Mouse (Mus musculus): Measurements from ENCODE around the gene Lpar6. TPM values are rescaled to one million over a fixed set of nuclear protein-coding genes. Genes with fewer than 3 reads are reported as not detected.

Lpar6 gene
- polyA plus RNA-seq, 1 experiment = 15.0 TPM

DNA sequence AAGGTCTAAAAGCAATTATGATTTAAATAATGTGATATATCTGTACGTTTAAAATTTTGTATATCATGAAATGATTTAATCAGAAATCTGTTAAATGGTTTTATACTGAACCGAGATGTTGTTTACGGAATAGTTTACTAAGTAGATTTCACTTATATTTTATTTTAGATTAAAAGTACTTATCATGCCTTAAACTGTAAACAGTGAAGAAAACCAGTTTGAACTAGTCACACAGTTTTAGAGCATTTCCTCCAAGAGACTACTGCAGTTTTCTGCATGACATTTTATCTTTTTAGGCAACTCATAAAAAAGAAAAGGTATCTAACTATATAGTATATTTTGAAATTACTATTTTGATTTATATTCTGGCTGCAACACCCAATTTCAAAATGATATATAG lies 2.2 kb downstream of the Lpar6 start:
- Histone ChIP-seq H3K4me3 (ENCODE audit: insufficient read depth, low read depth, low read length) (no peak overlapping the region), H3K4me1 (ENCODE audit: control insufficient read depth, insufficient read depth, insufficient read length, low read length) (peaks cover 4% of the 10 kb centered on the region; the same call in 1 of the 2 replicates)

DNA sequence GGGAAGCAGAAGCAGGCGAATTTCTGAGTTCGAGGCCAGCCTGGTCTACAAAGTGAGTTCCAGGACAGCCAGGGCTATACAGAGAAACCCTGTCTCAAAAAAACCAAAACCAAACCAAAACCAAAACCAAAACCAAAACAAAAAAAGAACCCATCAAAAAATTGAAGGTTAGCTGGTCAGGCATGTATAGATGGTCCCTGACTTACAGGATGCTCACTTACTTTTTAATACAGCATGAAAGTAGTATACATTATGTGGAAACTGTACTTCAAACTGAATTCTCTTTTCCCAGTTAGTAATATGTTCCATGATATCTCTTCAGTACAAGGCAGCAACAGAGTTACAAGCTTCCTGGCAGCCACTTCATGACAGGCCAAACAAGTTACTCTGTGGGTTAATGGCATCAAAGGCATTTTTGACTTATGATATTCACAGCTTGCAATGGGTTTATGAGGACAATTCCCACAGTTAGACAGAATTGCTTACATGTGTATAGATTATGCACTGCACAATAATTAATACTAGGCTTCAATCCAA lies 6.4 kb downstream of the Lpar6 start:
- Histone ChIP-seq H3K27ac (replicated peaks; ENCODE audit: low read depth, low read length) (peak overlapping the region; percentile 49; the same call in 1 of the 2 replicates), H3K4me3 (ENCODE audit: insufficient read depth, low read depth, low read length) (no peak overlapping the region), H3K4me1 (ENCODE audit: control insufficient read depth, insufficient read depth, insufficient read length, low read length) (peaks cover 7% of the 10 kb centered on the region; the same call in 1 of the 2 replicates)

More for the DNA sequence above, 2.2 kb downstream of the Lpar6 start:
- no peak overlapping the region for H3K27ac ChIP-seq (replicated peaks; ENCODE audit: low read depth, low read length)

DNA sequence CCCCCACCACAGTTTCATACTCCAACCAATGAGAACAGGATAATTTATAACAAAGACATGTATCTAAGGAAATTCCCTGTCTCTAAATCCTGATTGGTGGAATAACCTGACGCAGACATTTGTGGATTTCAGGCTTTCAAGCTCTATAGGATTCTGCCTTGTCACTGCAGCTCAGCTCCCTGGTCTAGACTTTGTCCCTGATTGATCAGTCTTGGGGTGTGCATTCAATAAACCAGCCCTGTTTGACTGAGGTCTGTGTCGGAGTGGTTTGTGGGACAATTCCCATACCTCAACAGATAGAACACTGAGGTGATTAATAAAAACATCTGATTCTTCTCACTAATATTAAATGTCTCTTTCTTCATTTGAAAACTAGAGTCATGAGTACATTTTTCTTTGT lies 12.4 kb downstream of the Lpar6 start:
- Histone ChIP-seq H3K4me3 (ENCODE audit: insufficient read depth, low read depth, low read length) (no peak overlapping the region), H3K4me1 (ENCODE audit: control insufficient read depth, insufficient read depth, insufficient read length, low read length) (peaks cover 18% of the 10 kb centered on the region), H3K27ac (replicated peaks; ENCODE audit: low read depth, low read length) (0 out of 2 replicates have a peak overlapping the region, but pooled peaks have one; percentile 16)

DNA sequence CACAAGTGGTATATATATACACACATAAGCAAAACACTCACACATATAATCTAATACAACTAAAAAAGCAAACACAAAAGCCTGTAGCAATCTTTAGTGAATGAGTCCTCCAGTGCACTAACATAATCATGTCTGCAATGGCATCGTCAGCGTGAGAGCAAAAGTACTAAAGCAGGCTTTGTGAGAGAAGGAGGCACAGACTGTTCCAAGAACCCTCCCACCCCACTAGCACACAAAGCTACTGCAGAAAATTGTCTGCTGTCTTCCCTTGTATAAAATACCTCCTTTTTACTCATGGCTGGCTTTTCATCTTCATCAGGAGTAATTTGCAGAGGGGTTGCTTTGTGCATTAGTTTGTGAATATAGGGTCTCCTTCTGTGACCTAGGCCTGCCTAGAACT lies 14.6 kb downstream of the Lpar6 start:
- Histone ChIP-seq H3K27ac (replicated peaks; ENCODE audit: low read depth, low read length) (peak overlapping the region; percentile 74), H3K4me3 (ENCODE audit: insufficient read depth, low read depth, low read length) (no peak overlapping the region), H3K4me1 (ENCODE audit: control insufficient read depth, insufficient read depth, insufficient read length, low read length) (peaks cover 17% of the 10 kb centered on the region)

DNA sequence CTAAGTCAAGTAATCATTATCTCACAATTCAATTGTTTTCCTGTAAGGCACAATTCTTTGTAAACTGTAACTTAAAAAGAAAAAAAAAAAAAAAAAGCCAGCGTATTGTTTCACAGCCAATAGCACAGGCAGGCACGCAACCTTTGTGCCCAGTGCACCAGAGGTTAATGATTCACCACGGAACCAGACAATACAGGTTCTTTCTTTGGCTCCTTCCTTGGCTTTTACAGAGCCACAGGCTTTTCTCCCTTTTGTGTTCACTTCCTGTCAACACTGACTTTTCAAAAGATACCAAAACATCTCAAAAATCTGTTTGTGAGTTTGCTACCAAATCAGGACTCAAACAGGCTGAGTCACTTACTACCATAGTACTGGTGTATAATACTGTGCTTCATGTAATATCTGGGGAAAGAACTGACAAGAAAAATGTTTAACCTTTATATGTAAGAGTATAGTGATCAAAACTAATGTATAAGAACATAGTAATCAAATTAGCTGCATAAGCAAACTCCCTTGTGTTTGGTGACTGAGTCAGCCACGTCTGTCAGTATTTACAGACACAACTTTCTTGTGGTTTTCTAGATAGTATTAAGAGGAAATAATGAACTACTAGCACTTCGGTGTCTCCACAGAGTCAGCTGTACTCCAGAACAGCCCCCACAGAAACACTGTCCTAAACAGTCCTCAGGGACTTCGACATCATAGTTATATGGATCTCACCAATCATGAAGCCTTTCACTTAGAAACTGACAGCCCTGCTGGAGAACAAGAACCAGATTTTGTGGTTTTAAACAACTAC lies 16.0 kb downstream of the Lpar6 start:
- Histone ChIP-seq H3K27ac (replicated peaks; ENCODE audit: low read depth, low read length) (peak overlapping the region; percentile 65), H3K4me1 (ENCODE audit: control insufficient read depth, insufficient read depth, insufficient read length, low read length) (peaks cover 27% of the 10 kb centered on the region), H3K4me3 (ENCODE audit: insufficient read depth, low read depth, low read length) (no peak overlapping the region)

DNA sequence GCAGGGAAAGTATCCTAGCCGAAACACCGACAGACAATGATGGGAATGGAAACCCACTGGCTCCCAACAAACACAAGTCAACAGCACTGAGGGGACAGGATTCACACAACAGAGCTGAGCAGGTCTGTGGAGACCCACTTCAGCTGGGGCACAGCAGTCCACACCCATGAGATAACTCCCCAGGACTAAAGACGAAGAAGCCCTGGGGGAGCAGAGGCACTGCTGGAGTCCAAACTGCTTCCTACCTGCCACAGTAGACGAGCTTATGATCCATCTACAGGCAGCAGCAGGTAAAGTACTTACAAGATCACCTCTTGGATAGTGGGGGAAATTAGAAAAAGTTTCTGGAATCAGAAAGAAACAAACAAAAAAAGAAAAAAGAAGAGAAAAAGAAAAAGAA lies 16.7 kb downstream of the Lpar6 start:
- Histone ChIP-seq H3K4me1 (ENCODE audit: control insufficient read depth, insufficient read depth, insufficient read length, low read length) (peaks cover 30% of the 10 kb centered on the region), H3K4me3 (ENCODE audit: insufficient read depth, low read depth, low read length) (no peak overlapping the region), H3K27ac (replicated peaks; ENCODE audit: low read depth, low read length) (peak overlapping the region; percentile 86)

DNA sequence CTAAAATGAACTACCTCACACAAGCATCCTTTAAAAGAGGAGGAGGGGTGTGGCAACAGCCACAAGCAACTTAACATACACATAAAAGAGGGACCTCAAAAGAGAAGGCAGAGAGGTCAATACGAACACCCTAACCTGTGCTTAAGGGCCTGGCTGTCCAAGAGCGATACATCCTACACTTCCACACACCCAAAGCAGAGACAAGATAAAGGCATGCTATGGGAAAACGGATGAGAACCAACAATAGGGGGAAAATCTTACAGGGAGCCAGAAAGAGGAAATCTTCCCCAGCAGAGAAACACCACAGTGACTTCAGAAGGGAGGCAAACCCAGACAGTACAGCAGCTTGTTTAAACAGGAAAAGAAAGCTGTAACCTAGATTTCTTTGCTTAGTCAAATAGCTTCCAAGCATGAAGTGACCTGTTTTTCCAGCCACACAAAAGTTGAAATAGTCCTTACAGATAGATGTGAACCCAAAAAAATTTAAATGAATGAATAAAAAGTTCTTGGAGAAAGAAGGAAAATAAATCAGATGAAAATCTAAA lies 17.8 kb downstream of the Lpar6 start:
- Histone ChIP-seq H3K4me3 (ENCODE audit: insufficient read depth, low read depth, low read length) (no peak overlapping the region), H3K27ac (replicated peaks; ENCODE audit: low read depth, low read length) (peak overlapping the region; percentile 79), H3K4me1 (ENCODE audit: control insufficient read depth, insufficient read depth, insufficient read length, low read length) (peaks cover 30% of the 10 kb centered on the region)

DNA sequence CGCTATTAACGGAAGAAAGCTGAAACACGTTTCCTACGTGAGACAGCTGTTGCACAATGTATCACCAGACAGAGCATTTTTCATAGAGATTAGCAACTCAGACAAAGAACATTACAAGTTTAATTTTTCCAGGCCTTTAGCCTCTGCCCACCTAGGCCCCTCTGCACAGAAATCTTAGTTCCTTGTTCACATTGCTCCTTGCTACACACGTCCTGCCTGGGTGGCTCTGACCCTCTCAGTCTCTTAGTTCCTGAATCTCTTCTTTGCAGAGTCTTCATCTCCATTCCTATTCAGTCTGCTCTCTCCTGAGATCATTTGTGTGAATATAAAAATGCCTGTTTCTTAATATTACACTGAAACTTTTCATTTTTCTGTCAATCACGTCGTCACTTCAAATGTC lies 19.7 kb downstream of the Lpar6 start:
- H3K4me3 ChIP-seq (ENCODE audit: insufficient read depth, low read depth, low read length) = no peak overlapping the region
- 0 out of 2 replicates have a peak overlapping the region, but pooled peaks have one; percentile 42 for H3K27ac ChIP-seq (replicated peaks; ENCODE audit: low read depth, low read length)
- peaks cover 24% of the 10 kb centered on the region for H3K4me1 ChIP-seq (ENCODE audit: control insufficient read depth, insufficient read depth, insufficient read length, low read length)

DNA sequence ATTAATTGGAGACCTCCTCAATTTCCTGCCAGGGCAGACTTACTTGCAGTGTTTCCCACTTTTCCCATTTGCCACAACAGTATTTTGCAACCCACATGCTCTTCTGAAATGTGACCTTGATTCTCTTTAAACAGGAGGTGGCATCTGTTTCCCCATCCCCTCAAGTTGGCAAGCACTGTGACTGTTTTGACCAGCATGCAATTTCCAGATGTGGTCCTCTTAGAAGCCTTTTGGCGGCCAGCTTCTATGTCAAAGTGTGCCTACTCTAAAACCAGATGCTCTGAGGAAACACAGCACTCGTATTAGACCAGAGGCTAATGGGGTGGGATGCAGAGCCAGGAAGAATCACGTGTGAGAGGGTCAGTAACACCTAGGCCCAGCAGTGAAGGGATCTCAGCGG lies 20.5 kb downstream of the Lpar6 start:
- Histone ChIP-seq H3K4me1 (ENCODE audit: control insufficient read depth, insufficient read depth, insufficient read length, low read length) (peaks cover 18% of the 10 kb centered on the region), H3K4me3 (ENCODE audit: insufficient read depth, low read depth, low read length) (no peak overlapping the region), H3K27ac (replicated peaks; ENCODE audit: low read depth, low read length) (peak overlapping the region; percentile 50)

DNA sequence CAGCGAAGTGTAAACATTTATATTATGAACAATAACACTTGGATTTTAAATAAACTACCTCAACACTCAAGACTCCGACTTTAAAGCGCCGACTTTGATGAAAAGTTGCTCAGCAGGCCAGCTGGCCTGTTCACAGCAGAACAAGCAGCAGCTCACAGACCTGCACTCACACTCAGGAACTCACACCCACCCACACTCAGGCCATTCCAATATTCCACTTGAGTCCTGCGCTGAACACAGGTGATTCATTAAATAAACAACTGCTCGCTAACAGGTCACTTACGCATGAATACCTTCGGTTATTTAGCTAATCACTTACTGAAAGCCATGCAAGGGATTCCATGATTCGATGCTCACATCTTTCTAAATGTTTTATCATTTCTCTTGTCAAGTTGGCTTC lies 24.5 kb downstream of the Lpar6 start:
- H3K27ac ChIP-seq (replicated peaks; ENCODE audit: low read depth, low read length) = no peak overlapping the region
- no peak overlapping the region for H3K4me3 ChIP-seq (ENCODE audit: insufficient read depth, low read depth, low read length)
- peaks cover 13% of the 10 kb centered on the region for H3K4me1 ChIP-seq (ENCODE audit: control insufficient read depth, insufficient read depth, insufficient read length, low read length)

DNA sequence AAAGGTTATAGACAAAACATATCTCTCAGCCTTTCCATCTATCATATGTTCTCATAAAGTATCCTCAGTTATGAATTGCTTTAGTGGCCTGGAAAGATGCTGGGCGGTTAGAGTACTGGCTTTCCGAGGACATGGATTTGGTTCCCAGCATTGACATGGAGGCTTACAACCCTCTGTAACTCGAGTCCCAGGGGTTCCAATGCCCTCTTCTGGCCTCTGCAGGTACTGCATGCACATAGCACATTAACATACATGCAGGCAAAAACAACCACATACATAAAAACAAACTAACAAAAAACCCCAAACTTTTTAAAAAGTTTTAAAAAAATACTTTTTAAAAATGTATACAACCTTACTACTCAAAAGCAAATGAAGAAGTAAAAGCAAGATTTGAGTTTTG lies 28.5 kb downstream of the Lpar6 start:
- H3K4me1 ChIP-seq (ENCODE audit: control insufficient read depth, insufficient read depth, insufficient read length, low read length) = no peaks in the 10 kb centered on the region
- H3K27ac ChIP-seq (replicated peaks; ENCODE audit: low read depth, low read length) = no peak overlapping the region

DNA sequence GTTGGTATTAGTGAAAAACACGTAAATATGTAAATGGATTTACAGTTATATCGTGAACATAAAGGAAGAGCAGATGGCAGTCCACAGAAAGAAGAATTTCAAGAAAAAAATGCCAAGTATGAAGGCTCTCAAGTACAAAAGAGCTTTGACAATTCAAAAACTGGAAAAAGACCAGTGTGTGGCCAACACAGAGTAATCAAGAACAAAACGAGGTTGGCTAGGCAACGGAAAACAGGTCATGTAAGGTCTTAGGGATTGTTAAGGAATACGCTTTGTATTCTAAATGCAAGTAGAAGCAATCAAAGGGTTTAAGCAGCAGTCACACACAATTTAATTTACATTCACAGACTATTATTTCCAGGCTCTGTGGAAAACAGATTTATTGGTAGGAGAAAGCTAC lies 34.1 kb downstream of the Lpar6 start:
- H3K4me1 ChIP-seq (ENCODE audit: control insufficient read depth, insufficient read depth, insufficient read length, low read length) = no peaks in the 10 kb centered on the region
- no peak overlapping the region for H3K27ac ChIP-seq (replicated peaks; ENCODE audit: low read depth, low read length)
- H3K4me3 ChIP-seq (ENCODE audit: insufficient read depth, low read depth, low read length) = no peak overlapping the region

More for the DNA sequence above, 28.5 kb downstream of the Lpar6 start:
- H3K4me3 ChIP-seq (ENCODE audit: insufficient read depth, low read depth, low read length) = no peak overlapping the region

DNA sequence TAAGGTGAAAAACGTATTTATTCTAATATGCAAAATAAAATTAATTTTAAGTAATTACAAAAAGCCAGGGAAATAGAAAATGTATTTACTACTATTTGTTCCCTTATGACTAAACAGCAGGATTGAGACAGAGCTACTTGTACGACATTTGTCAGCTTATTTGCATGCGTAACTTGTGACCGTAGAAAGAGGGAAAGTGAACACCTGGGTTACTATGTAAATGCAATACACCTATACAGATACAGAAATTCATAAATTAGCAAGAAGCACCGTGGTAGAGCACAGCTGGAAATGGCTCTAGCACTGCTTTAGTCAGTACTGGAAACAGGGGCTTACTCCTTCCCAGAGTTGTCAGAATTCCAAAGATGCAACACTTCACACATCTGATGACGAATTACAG lies 41.4 kb downstream of the Lpar6 start:
- Histone ChIP-seq H3K4me3 (ENCODE audit: insufficient read depth, low read depth, low read length) (no peak overlapping the region), H3K27ac (replicated peaks; ENCODE audit: low read depth, low read length) (no peak overlapping the region), H3K4me1 (ENCODE audit: control insufficient read depth, insufficient read depth, insufficient read length, low read length) (no peaks in the 10 kb centered on the region)

DNA sequence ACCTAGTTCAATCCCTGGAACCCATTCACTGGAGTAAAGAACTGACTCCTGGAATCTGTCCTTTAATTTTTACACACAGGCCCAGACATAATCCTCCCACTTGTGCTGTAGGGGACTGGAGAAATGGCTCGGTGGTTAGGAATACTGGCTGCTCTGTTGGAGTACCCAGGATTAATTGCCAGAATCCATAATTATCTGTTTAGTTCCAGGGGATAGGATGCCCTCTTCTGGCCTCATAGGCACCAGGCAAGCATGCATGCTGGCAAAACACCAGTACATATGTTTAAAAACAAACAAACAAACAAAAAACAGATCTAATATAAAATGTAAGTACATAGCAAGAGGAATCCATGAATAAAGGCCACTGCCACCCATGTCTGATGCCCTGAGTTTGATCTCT lies 43.3 kb downstream of the Lpar6 start:
- no peaks in the 10 kb centered on the region for H3K4me1 ChIP-seq (ENCODE audit: control insufficient read depth, insufficient read depth, insufficient read length, low read length)
- H3K27ac ChIP-seq (replicated peaks; ENCODE audit: low read depth, low read length) = no peak overlapping the region
- no peak overlapping the region for H3K4me3 ChIP-seq (ENCODE audit: insufficient read depth, low read depth, low read length)

DNA sequence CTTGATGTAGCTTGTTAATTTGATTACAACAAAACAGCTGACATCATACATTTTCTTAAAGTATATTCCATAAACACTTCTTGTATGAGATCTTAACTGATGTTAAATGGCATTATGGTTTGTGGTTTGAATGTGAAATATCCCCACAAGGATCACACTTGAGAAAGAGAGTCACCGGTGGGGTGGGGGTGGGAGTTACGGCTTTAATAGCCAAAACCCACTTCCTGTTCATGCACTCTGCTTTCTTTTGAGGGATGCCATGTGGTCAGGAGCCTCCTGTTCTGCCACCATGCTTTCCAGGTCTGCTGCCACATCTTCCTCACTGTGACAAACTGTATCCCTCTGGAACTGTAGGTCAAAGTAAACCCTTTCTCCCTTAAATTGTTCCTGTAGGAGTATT lies 52.2 kb downstream of the Lpar6 start:
- Histone ChIP-seq H3K27ac (replicated peaks; ENCODE audit: low read depth, low read length) (no peak overlapping the region), H3K4me1 (ENCODE audit: control insufficient read depth, insufficient read depth, insufficient read length, low read length) (no peaks in the 10 kb centered on the region), H3K4me3 (ENCODE audit: insufficient read depth, low read depth, low read length) (no peak overlapping the region)

DNA sequence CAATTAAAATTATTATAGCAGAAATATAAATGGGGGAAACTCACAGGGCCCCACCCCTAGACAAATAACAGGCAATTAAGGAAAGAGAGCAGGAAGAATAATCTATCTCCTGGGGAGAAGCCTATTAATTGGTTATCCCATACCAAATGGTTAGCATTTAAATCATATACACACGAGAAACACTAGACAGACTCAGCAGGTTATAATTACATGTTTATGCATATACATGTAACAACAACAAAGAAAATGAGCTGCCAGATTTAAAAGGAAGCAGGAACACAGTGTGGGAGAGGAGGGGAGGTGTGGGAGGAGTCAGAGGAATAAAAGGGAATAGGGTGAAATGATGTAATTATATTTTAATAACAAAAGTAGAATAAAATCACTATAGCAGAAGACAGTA lies 54.7 kb downstream of the Lpar6 start:
- H3K4me3 ChIP-seq (ENCODE audit: insufficient read depth, low read depth, low read length) = no peak overlapping the region
- no peak overlapping the region for H3K27ac ChIP-seq (replicated peaks; ENCODE audit: low read depth, low read length)
- no peaks in the 10 kb centered on the region for H3K4me1 ChIP-seq (ENCODE audit: control insufficient read depth, insufficient read depth, insufficient read length, low read length)

All from brown adipose tissue, adult 24 weeks (tissue).